Mouse (Mus musculus) CH12.LX (cell line): ENCODE data around the gene Tanc1.

ENCODE experiments used
- CHD1 ChIP-seq: IDR thresholded peaks from 2 replicates; pipeline ENCODE4 v1.6.1; 2012; ENCODE audit warnings: low read depth, low read length, improper control_type of control experiment, inconsistent platforms
- CTCF ChIP-seq, 2 experiments: IDR thresholded peaks in 1 of 2; conservative IDR thresholded peaks in 1 of 2; 2 replicates each; pipeline ENCODE4 v1.5.1; 2011 to 2012; ENCODE audit warnings: low read depth in 2 of 2, low read length in 2 of 2, improper control_type of control experiment in 1 of 2, inconsistent platforms in 1 of 2, mild to moderate bottlenecking in 1 of 2, moderate library complexity in 1 of 2
- KAT2A ChIP-seq: IDR thresholded peaks from 2 replicates; pipeline ENCODE4 v1.6.1; 2012; ENCODE audit warnings: low read length, improper control_type of control experiment, inconsistent platforms; ENCODE audit not compliant: insufficient replicate concordance
- NRF1 ChIP-seq: IDR thresholded peaks from 2 replicates; pipeline ENCODE4 v1.6.1; 2014; ENCODE audit warnings: low read depth, mild to moderate bottlenecking, inconsistent platforms, low read length, improper control_type of control experiment, moderate library complexity
- POLR2A ChIP-seq: IDR thresholded peaks from 2 replicates; pipeline ENCODE4 v1.6.1; 2011; ENCODE audit warnings: low read depth, mild to moderate bottlenecking, improper control_type of control experiment, low read length
- RCOR1 ChIP-seq: conservative IDR thresholded peaks from 2 replicates; pipeline ENCODE4 v1.6.1; 2012; ENCODE audit warnings: low read depth, mild to moderate bottlenecking, inconsistent platforms, low read length, improper control_type of control experiment
- SMC3 ChIP-seq: IDR thresholded peaks from 2 replicates; pipeline ENCODE4 v1.6.1; 2011; ENCODE audit warnings: low read depth, low read length, improper control_type of control experiment

- TF ChIP-seq POLR2A (no peak), CTCF (conservative IDR thresholded peaks at IDR 0.05 in 1 of 2, IDR thresholded peaks at IDR 0.05 in 1 of 2; ENCODE audit: low read depth in 2 of 2, low read length in 2 of 2) (no peak), CHD1 (no peak), RCOR1 (no peak), SMC3 (no peak), KAT2A (no peak), NRF1 (no peak)
Measured at GRCm38 (mm10) chr2:59791596-59791995, 179.8 kb downstream of the Tanc1 start.
